Mouse (Mus musculus): ENCODE results near the gene Ftsj1.

The Ftsj1 gene

GRCm38 (mm10) chrX:8219651-8220050 is 32.6 kb downstream of the Ftsj1 start:
- in situ Hi-C loops (cut with MseI, MboI) = no loop called here

DNA sequence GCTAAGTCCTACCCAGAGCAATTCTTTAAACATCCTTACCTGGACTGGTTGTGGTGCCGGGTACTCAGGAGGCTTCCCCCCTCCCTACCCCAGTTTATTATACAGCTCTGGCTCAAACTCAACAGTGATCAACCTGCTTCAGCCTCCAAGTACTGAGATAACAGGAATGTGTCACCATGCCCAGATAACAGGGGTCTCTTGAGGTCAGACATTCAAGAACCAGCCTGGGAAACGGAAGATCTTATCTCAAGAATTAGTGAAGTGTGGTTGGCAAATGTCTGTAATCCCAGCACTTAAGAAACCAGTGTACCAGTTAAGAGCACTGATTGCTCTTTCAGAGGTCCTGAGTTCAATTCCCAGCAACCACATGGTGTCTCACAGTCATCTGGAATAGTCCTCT is 34.1 kb downstream of the Ftsj1 start:
- in situ Hi-C loops (cut with MseI, MboI) = no loop called here

- in situ Hi-C loops (cut with MseI, MboI) = no loop called here
Measured at GRCm38 (mm10) chrX:8217383-8217782, 34.8 kb downstream of the Ftsj1 start.

GRCm38 (mm10) chrX:8211490-8212207 is 40.6 kb downstream of the Ftsj1 start:
- in situ Hi-C loops (cut with MseI, MboI) = no loop called here

DNA sequence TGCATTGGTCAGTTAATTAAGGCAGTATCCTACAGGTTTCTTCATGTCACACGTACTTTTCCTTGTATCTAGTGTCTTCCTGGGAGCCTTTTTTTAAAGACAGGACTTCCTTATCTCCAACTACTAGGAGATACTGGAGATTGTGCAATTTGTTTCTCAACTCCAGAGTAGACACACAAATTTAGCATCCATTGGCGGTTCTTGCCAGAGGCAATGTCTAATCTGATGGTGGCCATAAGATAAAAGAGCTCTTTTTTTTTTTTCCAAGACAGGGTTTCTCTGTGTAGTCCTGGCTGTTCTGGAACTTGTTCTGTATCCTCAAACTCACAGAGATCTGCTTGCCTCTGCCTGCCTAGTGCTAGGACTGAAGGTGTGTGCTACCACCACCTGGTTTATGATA is 42.5 kb downstream of the Ftsj1 start:
- in situ Hi-C loops (cut with MseI, MboI) = no loop called here

- in situ Hi-C loops (cut with MseI, MboI) = no loop called here
Measured at GRCm38 (mm10) chrX:8207224-8207623, 45.0 kb downstream of the Ftsj1 start.

DNA sequence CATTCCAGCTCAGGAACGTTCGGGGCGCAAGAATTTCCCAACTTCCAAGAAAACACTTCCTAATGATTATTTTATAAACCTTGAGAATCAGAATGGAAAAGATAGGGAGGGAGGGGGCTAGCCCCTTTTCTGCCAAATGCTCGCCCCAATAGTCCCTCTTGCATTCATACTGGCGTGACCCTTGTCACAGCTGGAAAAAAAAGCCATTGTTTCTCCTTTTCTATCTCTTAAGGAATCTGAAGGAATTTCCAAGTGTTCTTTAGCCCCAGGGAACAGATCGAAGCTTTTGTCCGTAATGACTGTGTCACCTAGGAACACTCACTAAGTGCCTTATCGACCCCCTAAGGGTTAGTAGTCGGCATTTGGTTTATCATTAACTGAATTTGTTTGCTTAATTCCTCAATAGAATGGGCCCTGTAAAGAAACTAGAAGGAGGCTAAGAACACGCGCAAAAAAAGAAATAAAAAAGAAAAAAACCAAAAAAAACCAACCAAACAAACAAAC is 45.5 kb downstream of the Ftsj1 start:
- in situ Hi-C loops (cut with MseI, MboI) = no loop called here

DNA sequence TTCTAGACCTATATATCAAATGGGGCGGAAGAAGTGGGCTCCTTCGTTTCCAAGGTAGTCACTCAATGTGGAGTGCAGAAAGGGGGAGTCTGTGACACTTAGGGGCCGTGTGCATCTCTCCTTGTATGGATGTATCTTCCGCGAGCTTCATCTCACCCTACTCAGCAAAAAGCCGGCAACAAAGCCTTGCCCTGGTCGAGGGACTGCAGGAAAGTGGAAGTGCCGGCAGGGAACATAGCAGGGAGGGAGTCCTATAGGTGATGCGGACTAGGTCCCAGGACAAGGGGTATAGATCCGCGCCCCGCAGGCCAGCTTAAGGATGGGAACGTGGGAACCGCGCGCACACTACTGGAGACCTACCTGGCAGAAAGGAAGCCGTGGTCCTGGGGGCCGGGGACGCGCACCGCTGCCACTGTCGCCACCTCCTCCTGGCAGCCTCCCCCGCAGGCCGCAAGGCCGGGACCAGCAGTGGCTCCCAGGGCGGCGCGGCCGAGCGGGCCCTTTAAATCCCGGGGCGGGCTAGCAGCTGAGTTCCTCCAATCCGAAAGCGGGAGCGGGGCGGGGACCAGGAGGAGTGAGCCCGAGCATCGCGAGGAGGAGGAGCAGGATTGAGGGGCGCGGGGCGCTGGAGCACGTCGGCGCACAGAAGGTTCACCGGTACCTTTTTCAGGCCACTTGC is 46.1 kb downstream of the Ftsj1 start, which contains the start of gene Porcn:
Gene Porcn, minus strand, starts transcription at position 511 of the 679 bp plus-strand sequence.
- in situ Hi-C loops (cut with MseI, MboI) = no loop called here

DNA sequence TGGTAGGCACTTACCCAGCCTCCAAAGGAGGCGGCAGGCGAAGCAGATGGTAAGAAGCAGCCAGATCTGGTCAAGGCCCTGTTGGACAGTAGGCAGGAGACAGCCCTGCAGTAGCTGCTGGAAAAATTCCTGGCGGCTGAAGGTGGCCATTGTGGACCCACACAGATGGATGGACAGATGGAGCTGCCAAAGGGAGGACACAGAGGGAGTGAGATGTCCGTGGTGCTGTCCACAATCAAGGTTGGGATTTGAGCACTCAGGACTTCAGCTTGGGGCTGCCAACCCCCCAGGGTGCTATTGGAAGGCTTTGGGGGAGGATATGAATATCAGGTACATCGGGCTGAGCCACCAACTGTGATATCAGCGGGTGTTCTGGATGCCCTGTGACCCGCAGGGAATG is 46.7 kb downstream of the Ftsj1 start:
- in situ Hi-C loops (cut with MseI, MboI) = no loop called here

DNA sequence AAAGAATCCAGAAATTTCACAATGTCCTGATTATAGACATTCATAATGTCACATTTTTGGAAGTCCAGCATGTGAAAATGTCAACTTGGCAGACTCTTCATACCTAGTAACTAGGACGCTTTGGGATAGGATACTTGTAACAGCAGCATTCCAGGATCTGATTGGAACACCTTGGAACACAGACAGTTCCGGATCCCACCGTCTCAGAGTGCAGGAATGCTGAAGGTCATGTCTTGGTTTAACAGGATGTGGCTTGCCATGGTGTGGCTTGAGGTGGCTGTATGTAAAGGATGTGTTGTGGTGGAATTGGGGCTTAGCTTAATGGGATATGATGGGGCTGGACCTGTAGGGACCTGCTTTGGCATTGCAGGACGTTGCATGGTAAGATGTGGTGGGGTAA is 47.1 kb downstream of the Ftsj1 start:
- in situ Hi-C loops (cut with MseI, MboI) = no loop called here

GRCm38 (mm10) chrX:8204076-8204475 is 48.1 kb downstream of the Ftsj1 start:
- in situ Hi-C loops (cut with MseI, MboI) = no loop called here

DNA sequence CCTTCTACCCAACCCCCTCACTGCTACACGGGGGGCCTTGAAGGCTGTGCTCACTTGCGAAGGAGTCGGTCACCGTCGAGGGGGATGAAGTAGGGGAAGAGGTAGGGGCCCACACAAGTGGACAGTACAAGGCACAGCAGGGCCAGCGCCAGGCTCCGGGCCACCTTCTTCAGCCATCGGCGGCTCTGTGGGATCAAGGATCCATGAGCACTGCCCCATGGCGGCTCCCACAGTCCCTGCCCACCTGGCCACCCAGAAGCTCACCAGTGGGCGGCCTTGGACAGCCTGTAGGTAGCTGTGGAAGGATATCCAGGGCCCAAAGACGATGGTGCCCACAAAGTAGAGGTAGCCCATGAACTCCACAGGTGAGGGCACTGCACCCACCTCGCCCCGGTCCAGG is 49.1 kb downstream of the Ftsj1 start:
- in situ Hi-C loops (cut with MseI, MboI) = no loop called here

DNA sequence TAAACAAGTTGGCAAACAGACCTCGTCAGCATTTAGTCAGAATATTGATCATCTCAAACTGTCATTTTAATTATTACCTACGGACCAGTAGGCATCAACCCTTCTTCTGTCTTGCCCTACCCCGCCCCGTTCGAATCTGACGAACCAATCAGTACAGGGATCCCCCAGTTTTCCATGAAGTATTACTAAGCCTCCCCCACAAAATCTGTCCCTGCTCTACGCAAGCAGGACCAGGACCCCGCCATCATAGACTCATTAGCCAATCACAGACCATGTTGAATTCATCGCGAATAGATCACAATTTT is 58.8 kb downstream of the Ftsj1 start, which contains the start of gene Ebp:
Gene Ebp, minus strand, starts transcription at position 94 of the 305 bp plus-strand sequence.
- in situ Hi-C loops (cut with MseI, MboI) = loop anchor here in 1 of 2 experiments (10.0 kb wide), 1 partner anchor 61 kb away; the partner anchor contains the start of gene Ftsj1

DNA sequence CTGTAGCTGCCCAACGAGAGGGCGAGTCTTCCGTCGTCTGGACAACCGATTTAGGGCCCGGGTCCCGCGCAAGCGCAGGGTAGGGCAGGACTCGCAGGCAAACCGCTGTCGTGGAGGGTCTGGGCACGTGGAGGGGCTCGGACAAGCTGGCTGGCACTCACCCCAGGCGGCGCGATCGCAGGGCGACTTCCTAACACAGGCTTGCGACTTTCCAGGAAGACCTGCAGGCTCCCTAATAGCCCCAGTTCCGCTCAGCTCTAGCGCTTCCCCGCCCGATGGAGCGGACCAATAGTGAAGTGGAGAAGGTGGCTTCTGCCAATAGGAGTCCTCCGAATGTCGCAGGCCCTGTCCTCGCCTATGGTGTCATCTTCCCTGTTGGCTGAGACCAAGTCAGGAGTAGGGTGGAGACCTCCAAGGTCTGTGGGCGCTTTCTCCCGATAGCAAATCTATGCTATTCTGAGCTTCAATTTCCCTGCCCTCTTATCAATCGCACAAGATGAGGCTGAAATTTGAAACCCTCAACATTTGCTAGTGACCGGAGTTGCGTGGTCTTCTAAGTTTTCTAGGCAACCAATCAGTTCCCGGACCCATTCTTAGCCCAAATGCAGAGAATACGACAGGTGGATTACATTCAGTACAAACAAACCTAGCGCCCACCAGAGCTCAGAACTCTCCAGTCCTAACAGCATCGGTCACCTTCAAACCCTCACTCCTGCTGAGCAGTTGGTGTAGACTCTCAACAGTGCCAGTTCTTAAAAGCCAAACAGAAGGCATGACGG is 59.4 kb downstream of the Ftsj1 start:
- in situ Hi-C loops (cut with MseI, MboI) = loop anchor here in 1 of 2 experiments (10.0 kb wide), 1 partner anchor 62 kb away; the partner anchor contains the start of gene Ftsj1

DNA sequence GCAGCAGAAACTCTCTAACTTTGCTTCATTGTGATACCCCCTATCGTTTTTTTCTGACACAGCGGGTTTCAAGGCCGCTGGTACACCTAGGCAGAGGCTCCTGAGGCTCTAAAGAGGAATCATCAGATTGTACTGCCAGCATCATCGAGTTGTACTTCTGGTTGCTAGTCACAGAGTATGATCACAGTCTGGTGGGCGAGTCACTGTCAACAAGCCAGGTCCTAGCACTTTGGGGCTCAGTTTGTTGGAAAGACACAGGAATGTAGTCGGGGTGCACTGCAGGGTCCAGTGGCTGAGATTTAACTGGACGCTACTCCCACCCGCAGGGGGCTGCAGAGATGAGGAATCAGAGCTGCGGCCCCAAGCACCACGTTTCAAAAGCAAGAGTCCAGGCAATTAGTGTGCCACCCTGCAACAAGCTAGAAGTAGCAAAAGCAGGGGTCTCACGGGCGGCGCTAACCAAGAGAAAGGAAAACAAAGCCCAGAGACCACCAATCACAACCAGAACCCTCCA is 60.0 kb downstream of the Ftsj1 start:
- in situ Hi-C loops (cut with MseI, MboI) = loop anchor here in 1 of 2 experiments (10.0 kb wide), 1 partner anchor 63 kb away; the partner anchor contains the start of gene Ftsj1
